Mouse (Mus musculus) right cerebral cortex, postnatal 36 days (tissue): ENCODE data around the gene Mlycd.

Source experiments
- DNase-seq, 2 experiments: peaks; one replicate each; pipeline ENCODE4 v3.0.0; 2022; ENCODE audit warnings: low spot score in 2 of 2, mixed read lengths in 1 of 2

Mlycd gene

DNA sequence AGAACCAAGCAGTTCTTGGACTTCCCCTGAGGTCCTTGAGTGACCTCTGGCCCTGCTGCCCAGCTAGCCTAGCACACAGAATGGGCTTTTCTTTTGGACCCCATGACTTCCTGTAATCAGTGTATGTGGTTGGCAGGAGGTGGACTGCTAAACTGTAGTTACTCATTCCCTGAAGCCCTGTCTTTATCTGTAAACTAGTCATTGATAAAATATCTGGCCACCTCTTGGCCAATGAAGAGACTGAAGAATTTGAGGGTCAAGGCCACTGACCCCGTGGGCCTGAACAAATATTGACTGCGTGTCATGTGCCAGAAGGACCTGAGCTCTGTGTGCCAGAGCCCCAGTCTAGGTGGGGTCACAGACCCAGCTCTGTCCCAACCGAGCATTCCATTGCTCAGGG lies 37.7 kb downstream of the Mlycd start:
- no peak for DNase-seq

DNA sequence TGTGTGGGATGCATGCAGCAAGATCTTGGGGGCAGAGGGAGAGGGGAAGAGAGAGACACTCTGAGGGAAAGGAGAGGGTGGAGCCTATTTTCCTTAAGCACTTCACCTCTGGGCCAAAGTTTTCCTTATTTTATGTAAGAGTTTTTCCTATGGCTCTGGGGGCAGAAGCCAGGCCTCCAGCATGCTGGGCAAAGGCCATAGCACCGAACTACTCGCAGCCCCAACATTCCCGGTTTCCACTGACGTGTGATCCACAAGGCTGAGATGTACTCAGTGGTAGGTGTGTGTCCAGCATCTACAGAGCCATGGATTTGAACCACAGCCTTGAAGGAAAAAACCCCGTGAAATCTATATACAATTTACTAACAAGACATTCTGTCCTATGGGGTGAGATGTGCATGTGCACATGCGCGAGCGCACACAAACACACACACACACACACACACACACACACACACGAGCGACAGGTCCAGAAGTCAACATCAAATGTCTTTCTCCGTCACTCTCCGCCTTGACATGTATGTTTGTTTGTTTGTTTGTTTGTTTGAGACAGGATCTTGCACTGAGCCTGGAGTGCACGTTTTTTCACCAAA lies 39.0 kb downstream of the Mlycd start, which contains the start of gene Osgin1:
Osgin1 (plus strand) TSS at position 543 of the 593 bp plus-strand sequence.
- DNase-seq, result no peak

DNA sequence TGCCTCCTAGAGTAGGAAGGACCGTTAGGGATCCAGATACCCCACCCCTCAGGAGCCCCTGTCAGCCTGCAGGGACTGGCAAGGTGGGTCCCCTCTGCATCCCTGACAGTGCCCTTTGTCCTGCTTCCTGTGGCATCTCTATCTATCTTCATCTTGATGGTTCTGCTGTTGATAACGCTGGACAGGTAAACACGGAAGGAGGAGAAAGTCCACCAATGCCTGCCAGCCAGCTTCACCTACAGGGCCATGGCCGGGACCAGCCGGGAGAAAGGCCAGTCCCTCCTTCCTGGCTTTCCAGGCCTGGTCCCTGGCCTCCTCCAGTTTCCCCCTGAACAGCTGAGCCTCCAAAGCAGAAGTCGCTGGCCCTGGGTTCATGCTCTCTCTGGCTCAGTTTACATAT lies 39.9 kb downstream of the Mlycd start:
- DNase-seq, result no peak

DNA sequence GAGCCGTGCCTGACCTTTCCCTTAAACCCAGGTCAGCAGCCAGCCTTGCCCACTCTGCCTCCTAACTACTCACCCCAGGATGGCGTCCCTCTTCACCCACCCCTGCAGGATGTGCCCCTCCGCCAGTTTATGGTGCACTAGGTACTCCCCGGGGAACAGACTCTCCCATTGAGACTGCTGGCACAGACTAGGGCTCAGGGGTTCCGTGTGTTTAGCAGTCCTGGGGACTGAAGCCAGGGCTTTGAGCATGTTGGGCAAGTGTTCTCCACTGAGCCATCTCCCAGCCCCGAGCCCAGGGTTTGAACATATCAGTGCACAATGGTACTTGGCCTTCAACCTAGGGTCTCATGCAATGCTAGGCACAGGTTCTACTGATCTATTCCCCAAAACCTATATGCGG lies 40.8 kb downstream of the Mlycd start:
- DNase-seq, result no peak

DNA sequence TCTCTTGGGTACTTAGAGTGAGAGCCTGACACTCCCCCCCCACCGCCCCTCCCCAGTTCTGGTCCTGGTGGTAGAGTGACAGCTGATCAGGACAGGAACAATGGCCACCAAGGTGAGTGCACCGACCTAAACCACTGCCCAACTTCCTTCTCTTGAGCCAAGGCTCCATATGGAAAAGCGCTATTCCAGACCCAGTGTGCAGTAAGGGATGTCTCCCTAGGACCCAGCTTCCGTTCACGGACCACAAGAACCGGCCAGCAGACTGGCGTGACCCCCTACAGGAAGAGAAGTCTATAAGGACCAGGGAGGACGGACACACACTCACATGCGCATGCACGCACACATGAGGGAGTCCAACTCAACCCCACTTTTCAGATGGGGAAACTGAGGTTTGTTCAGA lies 41.7 kb downstream of the Mlycd start:
- DNase-seq, result no peak

DNA sequence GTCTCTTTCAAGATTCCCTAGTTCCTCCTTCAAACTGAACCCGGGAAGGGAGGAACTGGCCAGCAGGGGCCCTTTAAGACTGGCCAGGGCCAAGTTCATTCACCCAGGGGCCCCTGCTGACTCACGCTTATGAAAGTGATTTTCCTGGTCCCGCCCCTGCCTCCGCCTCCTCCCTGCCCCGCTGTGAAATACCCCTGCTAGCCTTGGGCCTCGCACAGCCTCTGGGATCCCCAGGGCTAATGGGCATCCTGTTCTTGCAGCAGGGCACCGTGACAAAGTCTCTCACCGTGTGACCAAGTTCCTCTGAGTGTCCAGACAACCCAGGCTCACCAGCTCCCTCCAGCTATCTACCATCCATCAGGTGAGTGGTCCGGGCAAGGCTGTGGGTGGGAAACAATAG lies 42.3 kb downstream of the Mlycd start:
- DNase-seq, result no peak

DNA sequence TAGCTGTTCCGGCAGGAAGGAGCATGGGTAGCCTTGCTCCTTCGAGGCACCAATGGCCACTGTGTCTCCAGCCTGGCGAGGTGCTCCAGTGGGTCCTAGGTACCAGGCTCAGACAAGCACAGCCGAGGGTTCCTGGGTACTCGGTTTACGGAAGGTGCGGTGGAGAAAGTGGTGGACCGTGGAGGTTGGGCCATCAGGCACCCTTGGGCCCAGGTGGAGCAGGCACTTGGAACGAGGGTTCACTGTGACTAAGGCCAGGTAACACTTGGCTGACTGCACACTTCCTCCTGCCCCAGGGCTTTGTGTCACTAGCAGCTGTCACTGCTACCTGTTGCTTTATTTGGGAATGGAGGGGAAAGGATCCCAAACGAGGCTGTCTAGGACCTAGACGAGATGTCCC lies 42.8 kb downstream of the Mlycd start:
- no peak for DNase-seq

DNA sequence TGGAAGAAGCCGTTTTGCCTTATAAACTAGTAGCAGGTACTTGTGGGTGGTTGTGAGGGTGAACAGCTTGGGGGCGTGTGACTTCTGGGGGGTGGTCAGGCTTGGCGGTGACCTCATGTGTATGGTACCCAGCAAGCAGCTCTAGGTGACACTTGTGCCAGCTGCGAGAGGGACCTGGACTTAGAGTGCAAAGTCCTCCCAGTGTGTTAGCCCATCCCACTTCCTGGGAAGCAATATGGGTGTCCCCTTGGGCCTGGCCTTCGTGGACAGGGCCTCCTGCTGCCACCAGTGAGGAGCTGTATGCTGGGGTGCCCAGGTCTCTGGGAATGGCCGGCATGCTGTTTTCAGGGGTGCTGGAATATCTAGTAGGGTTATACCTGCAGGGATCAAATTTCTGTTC lies 44.2 kb downstream of the Mlycd start:
- no peak for DNase-seq

DNA sequence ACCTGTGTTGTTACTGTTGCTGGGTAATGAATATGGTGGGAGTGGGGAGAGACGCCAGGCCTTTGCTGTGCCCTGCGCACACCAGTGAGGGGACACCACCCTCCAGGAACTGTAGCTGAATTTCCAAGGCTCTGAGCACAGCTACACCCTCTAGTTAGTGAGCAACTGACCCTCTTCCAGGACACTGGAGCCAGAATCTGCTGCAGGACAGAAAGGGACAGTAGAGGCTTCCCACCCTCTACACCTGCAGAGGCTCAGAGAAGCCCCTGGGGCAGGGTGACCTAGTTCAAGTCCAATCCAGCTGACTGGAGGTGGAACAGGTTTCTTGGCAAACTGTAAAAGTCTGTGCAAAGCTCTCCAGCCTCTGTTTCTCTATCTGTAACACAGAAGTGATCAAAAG lies 44.7 kb downstream of the Mlycd start:
- DNase-seq, result no peak

DNA sequence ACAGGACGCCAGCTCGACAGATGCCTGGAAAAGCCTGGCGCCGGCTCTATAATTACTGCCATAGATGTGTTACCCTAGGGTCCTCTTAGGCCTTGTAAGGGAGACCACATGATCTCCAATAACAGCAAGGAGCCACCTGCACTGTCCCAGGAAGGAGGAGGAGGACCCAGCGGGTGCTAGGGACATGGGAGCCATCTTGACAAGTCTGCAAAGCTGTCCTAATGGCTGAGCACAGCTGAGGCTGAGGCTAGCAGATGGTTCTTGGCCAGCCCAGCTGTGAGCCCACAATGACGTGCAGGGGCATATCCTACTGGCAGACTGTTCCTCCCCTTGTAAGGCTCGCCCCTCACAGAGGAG lies 45.2 kb downstream of the Mlycd start:
- DNase-seq, result no peak

DNA sequence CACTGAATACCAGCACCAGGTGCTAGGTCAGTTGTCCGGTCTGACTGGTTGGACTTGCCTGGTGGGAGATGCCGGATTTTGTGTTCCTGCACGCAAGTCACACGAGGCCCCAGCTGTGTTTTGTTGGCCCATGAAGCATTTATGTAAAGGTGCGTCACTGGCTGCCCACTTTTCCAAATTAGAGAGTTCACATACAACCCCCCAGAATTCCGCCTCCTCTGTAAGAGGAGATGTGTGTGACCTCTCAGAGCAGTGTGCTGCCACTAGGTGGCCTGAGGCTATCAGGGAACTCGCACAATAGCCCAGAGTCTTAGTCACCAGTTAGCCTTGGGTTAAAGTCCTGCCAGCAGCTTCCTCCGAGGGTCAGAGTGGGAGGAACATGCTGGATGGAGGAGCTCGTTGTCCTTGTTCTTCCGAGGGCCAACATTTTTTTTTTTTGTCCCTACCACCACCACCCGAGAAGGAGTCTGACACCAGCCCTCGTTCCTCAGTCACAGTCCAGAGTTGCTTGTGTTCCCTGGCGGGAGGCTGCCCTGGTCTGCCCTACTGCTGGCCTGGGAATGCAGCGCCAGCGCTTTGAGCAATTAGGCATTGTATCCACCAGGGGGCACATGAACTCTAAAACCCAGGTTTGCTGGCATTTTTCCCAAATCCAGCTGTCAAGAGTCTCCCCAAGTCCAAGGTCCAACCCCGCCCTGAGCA lies 45.7 kb downstream of the Mlycd start:
- DNase-seq, result no peak

DNA sequence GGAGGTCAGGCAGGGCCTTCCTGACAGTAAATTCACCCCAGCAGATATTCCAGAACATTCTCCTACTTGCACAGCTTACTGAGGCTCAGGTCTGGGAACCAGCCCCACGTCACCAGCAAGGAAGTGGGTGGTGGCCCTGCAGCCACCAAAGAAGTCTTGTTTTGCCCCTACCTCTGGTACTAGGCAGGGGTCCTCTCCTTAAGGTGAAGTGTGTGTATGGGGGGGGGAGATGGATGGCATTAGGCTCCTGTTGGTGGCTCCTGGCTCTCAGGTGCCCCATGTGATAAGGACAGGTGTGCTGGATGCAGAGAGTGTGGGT lies 46.2 kb downstream of the Mlycd start:
- no peak for DNase-seq

DNA sequence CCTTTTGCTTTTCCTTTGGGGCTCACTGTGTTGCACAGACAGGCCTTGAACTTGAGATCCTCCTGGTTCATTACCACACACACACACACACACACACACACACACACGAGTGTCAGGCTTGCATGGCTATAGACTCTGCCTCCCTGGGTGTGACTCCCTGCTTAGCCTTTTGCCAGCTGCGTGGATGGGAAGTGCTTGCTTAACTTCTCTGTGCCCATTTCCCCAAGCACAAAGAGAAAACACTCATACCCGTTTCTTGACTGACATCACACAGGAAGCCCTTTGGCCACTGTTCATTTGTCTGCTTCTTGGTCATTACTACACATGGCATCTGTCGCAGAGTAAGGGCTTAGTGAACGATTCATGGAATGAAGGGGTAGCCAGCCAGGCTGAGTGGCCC lies 47.3 kb downstream of the Mlycd start:
- DNase-seq, result no peak

DNA sequence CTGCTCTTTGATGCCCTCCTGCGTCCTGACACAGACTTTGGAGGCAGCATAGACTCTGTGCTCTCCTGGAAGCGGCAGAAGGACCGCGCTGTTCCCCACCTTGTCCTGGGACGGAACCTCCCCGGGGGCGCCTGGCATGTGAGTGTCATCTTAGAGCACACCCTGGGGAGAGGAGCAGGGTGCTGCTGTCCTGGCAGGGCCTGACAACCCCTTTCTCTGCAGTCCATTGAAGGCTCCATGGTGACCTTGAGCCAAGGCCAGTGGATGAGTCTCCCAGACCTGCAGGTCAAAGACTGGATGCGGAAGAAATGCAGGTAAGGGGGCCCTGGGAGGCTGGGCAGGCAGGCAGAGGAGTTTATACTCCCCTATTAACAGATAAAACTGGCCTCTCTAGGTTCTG lies 48.3 kb downstream of the Mlycd start:
- no peak for DNase-seq

DNA sequence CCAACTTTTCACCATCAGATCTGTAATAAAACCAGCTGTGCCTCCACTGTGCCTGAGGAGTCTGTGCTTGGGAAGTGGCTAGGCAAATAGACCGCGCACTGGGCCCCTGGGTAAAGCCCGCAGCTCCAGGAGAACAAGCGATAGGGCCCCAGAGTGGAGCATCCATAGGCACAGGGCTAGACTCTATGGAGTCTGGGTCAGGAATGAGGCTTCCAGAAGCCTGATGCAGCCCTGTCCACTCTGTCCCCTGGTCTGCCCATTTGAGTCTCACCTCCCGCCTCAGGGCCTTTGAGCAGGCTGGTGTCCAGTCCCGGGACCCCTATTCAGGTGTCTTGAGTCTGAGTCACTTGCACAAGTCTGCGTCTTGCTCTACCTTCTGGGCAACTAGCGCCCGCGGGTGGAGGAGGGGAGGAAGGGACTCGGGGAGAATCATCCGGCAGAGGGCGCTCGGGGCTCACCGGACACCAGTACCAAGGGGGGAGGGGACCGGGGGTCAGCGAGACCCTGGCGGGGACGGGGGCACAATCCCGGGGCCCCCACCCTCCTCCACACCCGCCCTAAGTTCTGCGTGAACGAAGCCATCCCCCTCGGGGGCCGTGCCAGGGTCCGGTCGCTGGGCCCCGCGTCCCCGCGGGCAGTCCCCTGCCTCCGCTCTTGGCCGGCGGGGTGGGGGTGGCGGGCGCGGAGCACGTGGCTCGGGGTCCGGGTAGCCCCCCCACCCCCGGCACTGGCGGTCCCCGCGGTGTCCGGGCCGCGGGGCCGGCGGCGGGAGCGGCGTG lies 51.7 kb downstream of the Mlycd start, which contains the start of gene Necab2:
Necab2 (plus strand) TSS at position 509 of the 779 bp plus-strand sequence.
- DNase-seq, result peak; percentile 71 to 86

DNA sequence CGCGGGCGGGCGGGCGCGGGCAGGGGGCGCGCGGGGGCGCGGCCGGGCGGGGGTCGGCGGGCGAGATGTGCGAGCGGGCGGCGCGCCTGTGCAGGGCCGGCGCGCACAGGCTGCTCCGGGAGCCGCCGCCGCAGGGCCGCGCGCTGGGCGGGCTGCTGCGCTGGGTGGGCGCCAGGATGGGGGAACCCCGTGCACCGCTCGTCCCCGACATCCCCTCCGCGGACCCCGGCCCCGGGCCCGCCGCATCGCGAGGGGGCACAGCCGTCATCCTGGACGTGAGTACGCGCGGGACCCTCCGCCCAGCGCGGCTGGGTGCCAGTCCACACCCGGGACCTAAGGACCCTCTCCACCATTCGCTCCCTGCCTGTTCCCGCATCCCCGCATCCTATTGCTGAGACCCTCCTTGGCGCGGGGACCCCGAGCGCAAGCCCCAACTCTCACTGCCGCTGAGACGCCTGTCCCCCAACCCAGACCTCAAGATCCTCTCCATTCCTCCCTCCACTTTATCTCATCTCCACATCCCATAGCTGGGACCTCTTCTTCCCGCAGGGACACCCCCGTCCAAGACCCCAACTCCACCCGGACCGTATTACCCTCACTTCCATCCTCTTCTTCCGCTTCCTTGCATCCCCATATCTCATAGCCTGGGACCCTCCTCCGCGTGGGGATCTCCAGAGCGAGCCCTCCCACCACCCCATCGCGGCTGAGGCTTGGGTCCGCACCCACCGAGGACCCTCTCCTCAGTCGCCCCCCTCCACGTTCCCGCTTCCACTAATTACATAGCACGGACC lies 52.5 kb downstream of the Mlycd start:
- DNase-seq, result no peak

DNA sequence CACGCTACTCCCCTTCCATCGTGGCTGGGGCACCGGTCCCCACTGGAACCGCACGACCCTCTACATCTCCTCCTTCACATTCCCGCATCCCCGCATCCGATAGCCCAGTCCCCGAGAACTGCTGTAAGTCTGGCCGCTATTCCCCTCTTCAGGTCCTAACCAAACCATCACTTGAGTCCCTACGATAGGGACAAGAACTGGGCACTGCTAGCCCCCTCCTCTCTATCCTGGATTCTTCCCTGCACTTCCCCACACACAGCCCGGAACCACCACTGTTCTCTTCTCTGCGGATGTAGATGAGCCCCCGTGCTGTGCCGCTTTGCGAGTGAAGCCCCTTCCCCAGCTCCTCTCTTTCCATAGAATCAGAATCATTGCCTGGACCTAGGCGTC lies 53.1 kb downstream of the Mlycd start:
- DNase-seq, result no peak

DNA sequence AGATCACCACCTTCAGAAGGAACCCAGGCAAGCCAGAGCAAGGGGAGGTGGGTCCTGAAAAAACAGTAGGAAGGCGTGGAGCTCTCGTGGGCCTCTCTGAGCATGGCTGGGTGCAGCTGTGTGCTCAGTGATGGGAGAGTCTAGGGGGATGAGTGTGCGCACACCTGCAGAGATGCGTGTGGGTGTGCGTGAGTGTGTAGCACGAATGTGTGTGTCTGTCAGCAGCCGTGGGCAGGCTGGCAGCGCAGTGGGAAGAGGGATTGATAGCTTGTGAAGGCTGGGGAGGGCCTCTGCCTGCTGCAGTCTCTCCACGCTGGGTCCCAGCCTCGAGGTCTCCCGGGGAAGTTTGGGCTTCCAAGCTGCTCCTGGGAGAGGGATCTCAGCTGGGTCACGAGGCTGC lies 54.9 kb downstream of the Mlycd start:
- DNase-seq, result peak; percentile 76

DNA sequence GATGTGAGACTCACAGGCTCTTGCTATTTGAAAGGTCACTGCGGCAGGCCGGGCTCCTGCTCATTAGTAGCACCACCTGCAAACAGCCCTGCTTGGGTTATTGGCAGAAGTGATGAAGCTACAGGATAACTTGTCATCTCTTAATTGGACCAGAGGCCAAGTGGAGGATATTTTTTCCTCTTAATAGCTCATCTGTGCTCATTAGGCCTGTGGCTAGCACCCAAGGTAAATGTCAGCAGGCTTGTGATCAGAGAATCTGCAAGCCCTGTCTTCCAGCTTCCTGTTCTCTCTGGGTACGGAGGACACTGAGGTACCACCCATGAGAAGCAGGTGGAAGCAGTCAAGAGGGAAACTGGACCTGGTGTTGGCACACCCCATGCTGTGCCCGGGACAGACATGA lies 56.5 kb downstream of the Mlycd start:
- DNase-seq, result no peak

DNA sequence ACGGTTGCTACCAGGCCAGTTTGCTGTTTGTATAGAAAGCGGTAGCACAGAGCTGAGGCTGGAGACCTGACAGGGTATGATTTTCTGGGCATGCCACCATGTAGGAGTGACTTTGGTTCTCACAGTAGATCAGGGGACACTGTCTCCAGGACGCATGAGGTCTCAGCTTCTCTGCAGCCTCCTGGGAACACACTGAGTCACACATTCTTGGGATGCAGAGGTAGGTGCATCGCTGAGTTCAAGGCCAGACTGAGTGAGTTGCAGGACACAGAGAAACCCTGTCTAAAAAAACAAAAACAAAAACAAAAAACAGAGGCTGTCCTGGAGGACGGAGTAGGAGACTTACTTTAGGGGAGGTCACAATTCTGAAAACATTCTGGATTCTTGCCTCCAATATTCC lies 58.2 kb downstream of the Mlycd start:
- DNase-seq, result no peak

DNA sequence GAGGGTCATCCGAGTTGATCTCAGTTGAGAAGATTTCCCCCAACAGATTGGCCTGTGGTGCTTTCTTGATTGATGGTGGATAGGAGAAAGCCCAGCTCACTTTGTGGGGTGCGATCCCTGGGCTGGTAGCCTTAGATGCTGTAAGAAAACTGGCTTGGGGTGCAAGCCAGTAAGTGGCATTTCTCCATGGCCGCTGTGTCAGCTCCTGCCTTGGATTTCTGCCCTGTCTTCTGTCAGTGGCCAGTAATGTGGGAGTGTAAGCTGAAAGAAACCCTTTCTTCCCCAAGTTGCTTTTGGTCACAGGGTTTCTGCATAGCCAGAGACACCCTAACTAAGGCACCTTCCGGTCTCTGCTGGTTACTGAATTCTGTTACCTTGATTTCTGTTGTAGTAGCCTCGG lies 61.4 kb downstream of the Mlycd start:
- DNase-seq, result no peak

DNA sequence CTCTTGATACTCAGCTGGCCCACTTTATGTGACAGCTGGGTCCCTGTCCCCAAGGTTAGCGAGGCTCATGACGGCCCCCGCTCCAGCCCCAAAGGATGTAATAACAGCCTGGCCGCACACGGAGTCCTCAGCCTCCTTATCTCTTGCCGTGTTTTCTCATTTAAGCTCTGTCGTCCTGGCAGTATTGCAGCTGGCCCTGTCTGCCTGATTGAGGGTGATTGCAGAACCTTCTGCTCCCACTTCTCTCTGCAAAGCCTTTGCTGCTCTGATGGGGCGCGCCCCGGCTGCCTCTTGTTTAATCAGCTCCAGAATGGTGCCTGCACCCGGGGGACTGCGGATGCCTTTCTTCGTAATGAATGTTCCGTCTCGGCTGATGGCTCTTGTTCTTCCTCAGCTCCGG lies 65.0 kb downstream of the Mlycd start:
- DNase-seq, result no peak
